Mouse (Mus musculus): ENCODE results near the gene Rtn4rl2.
A peak's percentile ranks its signal among the peaks of the same experiment; 100 is the strongest.

- TF ChIP-seq CTCF (conservative IDR thresholded peaks at IDR 0.05; ENCODE audit: low read length) (peak; percentile 63), POU5F1 (IDR thresholded peaks at IDR 0.05; ENCODE audit: borderline replicate concordance, low read length) (no peak)
Observed at GRCm38 (mm10) chr2:84890045-84890340, 3.5 kb upstream of the Rtn4rl2 start.

Measured in E14TG2a.4 (cell line).